Mouse (Mus musculus): Measurements from ENCODE around the gene Gm49361.

GRCm38 (mm10) chr14:57634141-57634540 lies 111.8 kb downstream of the Gm49361 start:
- TF ChIP-seq CTCF (IDR thresholded peaks at IDR 0.05; ENCODE audit: low read depth, low read length) (no peak), GATA1 (IDR thresholded peaks at IDR 0.05; ENCODE audit: borderline replicate concordance, low read length) (no peak), TAL1 (conservative IDR thresholded peaks at IDR 0.05; ENCODE audit: low read depth, low read length) (no peak), POLR2AphosphoS5 (IDR thresholded peaks at IDR 0.05; ENCODE audit: insufficient replicate concordance, low read depth, low read length) (no peak), GATA2 (IDR thresholded peaks at IDR 0.05; ENCODE audit: borderline replicate concordance, low read depth, low read length) (no peak)

Measured in G1E (cell line).